ENCODE assay signal across 20 mouse cellular contexts in the genomic region with DNA sequence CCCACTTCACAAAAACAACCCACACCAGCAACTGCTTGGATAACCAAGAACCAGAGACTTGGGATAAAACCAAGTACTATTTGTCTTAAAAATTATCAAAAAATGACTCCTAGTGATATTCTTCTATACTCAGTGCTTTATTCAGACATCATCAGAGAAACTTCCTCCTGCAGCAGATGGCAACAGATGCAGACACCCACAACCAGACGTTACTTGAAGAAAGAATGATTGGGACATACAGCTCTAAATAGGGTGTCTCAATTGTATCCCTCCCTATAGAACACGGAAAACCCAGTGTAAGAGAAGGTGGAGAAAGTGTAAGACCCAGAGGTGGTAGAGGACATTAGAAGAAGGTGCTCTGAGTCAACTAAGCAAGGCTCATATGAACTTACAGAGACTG.
A peak's percentile ranks its signal among the peaks of the same experiment; 100 is the strongest.
DNase-seq lines count a peak whose midpoint lies in the region; TF ChIP-seq lines count a peak whose summit lies in the region.
"Had no signal": no experiment of that assay in that cellular context is flagged by ENCODE, and none has a peak within 500 bp of the region (broad histone marks: within the 10 kb centered on the region; RNA-seq: fewer than 3 reads in every experiment).

No protein-coding gene starts in this region.

- peak; percentile 5 to 68 for DNase-seq in layer of hippocampus, adult 18-20 months (ENCODE audit: low spot score in 2 of 2)
- DNase-seq in layer of hippocampus, postnatal 25 days (ENCODE audit: extremely low spot score in 1 of 2, low spot score in 1 of 2), result no peak
- peak; percentile 67 for DNase-seq in brain, adult 2 months (ENCODE audit: low read depth, low spot score)
- peak; percentile 36 to 60 for DNase-seq in layer of hippocampus, adult 2 months (ENCODE audit: low spot score in 2 of 2)
- peak; percentile 2 to 13 for DNase-seq in layer of hippocampus, postnatal 36 days
- DNase-seq in gastrocnemius, adult 2 months, result no peak
- no peak for DNase-seq in lung, adult 18-20 months
- DNase-seq: adrenal gland, adult 2 months; adrenal gland, postnatal 25 days; cerebellum, adult 8-10 months; cerebellum, postnatal 14 days; embryo, embryonic 11 days; gastrocnemius, postnatal 36 days; heart, adult 11 months; heart, postnatal 36 days had no signal

- no peak overlapping the region; the same call in 1 of the 2 replicates for H3K27ac ChIP-seq in layer of hippocampus, adult 2 months
- H3K27ac ChIP-seq in gastrocnemius, adult 2 months, result no peak overlapping the region
- H3K27ac ChIP-seq: embryonic facial prominence, embryonic 15.5 days; forebrain, embryonic 10.5 days; heart, embryonic 13.5 days; hindbrain, embryonic 12.5 days had no signal

- intact Hi-C loops in gastrocnemius, adult 2 months (cut with DNase I), result no loop called here

- H3K4me3 ChIP-seq in layer of hippocampus, adult 2 months, result no peak overlapping the region
- no peak overlapping the region for H3K4me3 ChIP-seq in gastrocnemius, adult 2 months
- H3K4me3 ChIP-seq: embryonic facial prominence, embryonic 15.5 days; erythroblast, embryonic 14.5 days; forebrain, embryonic 10.5 days; heart, embryonic 13.5 days; hindbrain, embryonic 12.5 days had no signal

- no peak for TF ChIP-seq CTCF in layer of hippocampus, adult 2 months (conservative IDR thresholded peaks at IDR 0.05)
- TF ChIP-seq CTCF in gastrocnemius, adult 2 months (IDR thresholded peaks at IDR 0.05), result no peak

Comparison
In these comparisons a context has a peak if more than half of its experiments do, and no peak if none do; other contexts are left out.
1. DNase-seq: peak in layer of hippocampus, adult 18-20 months (2 of 2), brain, adult 2 months (single experiment), layer of hippocampus, adult 2 months (2 of 2) and layer of hippocampus, postnatal 36 days (2 of 2); none in layer of hippocampus, postnatal 25 days (0 of 2), gastrocnemius, adult 2 months (single experiment) and lung, adult 18-20 months (0 of 2).